Mouse (Mus musculus) right cerebral cortex, postnatal 25 days (tissue): ENCODE measurements around the gene Uhrf2.
"Not testable (repeated sequence)": the region's sequence is repeated elsewhere in the genome, so short reads cannot be mapped to it uniquely, and the experiment has no call there.

Experiments used
- DNase-seq: peaks from one replicate; pipeline ENCODE4 v3.0.0; 2022

The Uhrf2 gene

GRCm38 (mm10) chr19:30029894-30030635 is at the start of gene Uhrf2:
Gene Uhrf2, plus strand, starts transcription at chr19:30030513.
- DNase-seq: peak; percentile 94

GRCm38 (mm10) chr19:29984208-29985005 is 45.9 kb upstream of the Uhrf2 start:
- DNase-seq: no peak

GRCm38 (mm10) chr19:29986464-29987091 is 43.7 kb upstream of the Uhrf2 start:
- no peak for DNase-seq

GRCm38 (mm10) chr19:30000406-30001365 is 29.6 kb upstream of the Uhrf2 start:
- no peak for DNase-seq

- no peak for DNase-seq
Measured at GRCm38 (mm10) chr19:30001550-30001949, 28.8 kb upstream of the Uhrf2 start.

- no peak for DNase-seq
Measured at GRCm38 (mm10) chr19:30003621-30004020, 26.7 kb upstream of the Uhrf2 start, which contains the start of gene Trpd52l3. Gene Trpd52l3, plus strand, starts transcription at chr19:30003790.

- DNase-seq: no peak
Measured at GRCm38 (mm10) chr19:30006371-30006770, 23.9 kb upstream of the Uhrf2 start.

GRCm38 (mm10) chr19:30010520-30011296 is 19.6 kb upstream of the Uhrf2 start:
- no peak for DNase-seq

- DNase-seq: no peak
Measured at GRCm38 (mm10) chr19:30014331-30014730, 16.0 kb upstream of the Uhrf2 start.

- no peak for DNase-seq
Measured at GRCm38 (mm10) chr19:30016156-30016555, 14.2 kb upstream of the Uhrf2 start.

GRCm38 (mm10) chr19:30023419-30023818 is 6.9 kb upstream of the Uhrf2 start:
- DNase-seq: not testable (repeated sequence)

GRCm38 (mm10) chr19:30029002-30029710 is 1.2 kb upstream of the Uhrf2 start:
- no peak for DNase-seq

- DNase-seq: no peak
Measured at GRCm38 (mm10) chr19:30030636-30031467, 539 bp downstream of the Uhrf2 start.

GRCm38 (mm10) chr19:30031468-30031931 is 1.2 kb downstream of the Uhrf2 start:
- DNase-seq: no peak

- no peak for DNase-seq
Measured at GRCm38 (mm10) chr19:30032206-30032605, 1.9 kb downstream of the Uhrf2 start.

- DNase-seq: no peak
Measured at GRCm38 (mm10) chr19:30035361-30035760, 5.0 kb downstream of the Uhrf2 start.

GRCm38 (mm10) chr19:30043691-30044090 is 13.4 kb downstream of the Uhrf2 start:
- DNase-seq: no peak

- no peak for DNase-seq
Measured at GRCm38 (mm10) chr19:30044630-30045029, 14.3 kb downstream of the Uhrf2 start.

- DNase-seq: no peak
Measured at GRCm38 (mm10) chr19:30045857-30046256, 15.5 kb downstream of the Uhrf2 start.

GRCm38 (mm10) chr19:30050584-30050983 is 20.3 kb downstream of the Uhrf2 start:
- no peak for DNase-seq
